Mouse (Mus musculus) thymus, adult 2 months (tissue): ENCODE measurements around the gene Tspan9.

ENCODE experiments used
- CTCF ChIP-seq: fragments of 200-500 bp; IDR thresholded peaks from 2 replicates; pipeline ENCODE4 v1.5.1; 2012; ENCODE audit warnings: mild to moderate bottlenecking, control low read depth, low read length, moderate library complexity, borderline replicate concordance; ENCODE audit not compliant: control insufficient read depth, poor library complexity, insufficient read depth; ENCODE audit errors: extremely low read depth
- POLR2A ChIP-seq: fragments of 200-500 bp; IDR thresholded peaks from 2 replicates; pipeline ENCODE4 v1.6.1; 2012; ENCODE audit warnings: mild to moderate bottlenecking, low read length, control low read depth, moderate library complexity; ENCODE audit not compliant: control insufficient read depth, poor library complexity, insufficient read depth; ENCODE audit errors: extremely low read depth

- TF ChIP-seq POLR2A (no peak), CTCF (no peak)
Measured at GRCm38 (mm10) chr6:128031096-128031495, 112.3 kb downstream of the Tspan9 start.
